Mouse (Mus musculus) cerebellum, adult 18-20 months (tissue): Measurements from ENCODE around the gene Oaf.

Source experiments
- DNase-seq, 2 experiments: peaks; one replicate each; pipeline ENCODE4 v3.0.0; 2021

The Oaf gene

DNA sequence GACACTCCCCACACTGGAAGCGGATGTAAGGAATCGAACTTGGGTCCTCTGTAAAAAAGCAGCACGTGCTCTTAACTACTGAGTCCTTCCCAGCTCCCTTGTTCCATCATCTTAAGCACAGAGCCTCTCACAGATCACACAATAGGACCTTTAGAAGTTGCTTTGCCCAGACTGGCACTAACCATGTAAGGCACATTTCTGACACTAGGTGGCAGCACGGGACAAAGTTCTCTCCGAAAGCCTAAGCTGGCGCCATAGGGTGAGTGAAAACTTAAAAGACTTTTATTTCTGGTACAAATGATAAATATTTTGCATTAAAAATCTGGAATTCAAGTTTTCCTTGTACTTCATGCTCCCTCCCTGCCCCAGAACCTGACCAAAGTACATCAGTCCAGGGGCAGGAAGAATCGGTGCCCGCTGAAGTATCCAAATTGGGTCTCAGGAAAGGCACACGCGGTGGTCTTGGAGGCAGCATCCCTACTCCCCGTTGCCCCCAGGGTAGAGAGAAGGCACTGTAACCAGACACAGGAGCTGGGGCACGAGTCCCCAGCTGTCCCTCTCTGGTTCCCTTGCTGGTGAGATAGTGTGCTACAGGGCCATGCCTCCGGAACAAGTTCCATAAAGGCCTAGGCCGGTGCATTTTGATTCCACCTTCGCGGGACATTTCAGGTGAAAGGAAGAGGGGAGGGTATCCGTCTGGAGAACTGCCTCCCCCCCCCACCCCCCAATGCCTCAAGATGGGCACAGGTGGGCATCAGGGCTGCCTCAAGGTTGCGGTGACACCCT lies 17.9 kb downstream of the Oaf start:
- DNase-seq: peak; percentile 72 to 80

DNA sequence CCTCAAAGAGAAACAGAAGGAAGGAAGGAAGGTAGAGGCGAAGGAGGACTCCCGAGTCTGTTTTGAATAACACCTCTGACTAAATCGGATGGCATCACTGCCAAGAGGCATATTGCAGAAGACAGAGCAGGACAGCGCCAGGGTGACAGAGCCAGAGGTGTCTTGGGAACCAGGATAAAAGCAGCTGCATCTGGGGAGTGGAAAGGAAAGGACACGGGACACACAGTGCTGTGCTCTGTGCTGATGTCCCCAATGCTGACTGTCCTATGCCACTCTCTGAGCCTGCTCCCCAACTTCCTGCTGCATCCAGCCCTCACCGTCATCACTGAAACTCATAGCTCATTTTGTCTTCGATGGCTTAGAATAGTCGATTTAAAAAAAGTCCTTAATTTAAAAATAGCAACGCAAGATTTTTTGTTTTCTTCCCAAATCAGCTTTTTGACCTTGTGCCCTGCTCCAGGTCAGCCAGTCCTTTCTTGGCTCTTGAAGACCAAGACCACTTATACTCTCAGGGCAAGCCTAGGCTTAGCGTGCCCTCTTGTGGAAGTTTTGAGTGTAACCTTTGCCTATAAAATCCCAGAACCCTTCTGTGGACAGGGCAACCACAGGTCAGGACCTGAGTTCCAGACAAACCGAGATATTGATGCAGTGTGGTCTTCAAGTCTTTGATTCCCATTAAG lies 28.8 kb downstream of the Oaf start:
- DNase-seq: peak; percentile 36 to 58

DNA sequence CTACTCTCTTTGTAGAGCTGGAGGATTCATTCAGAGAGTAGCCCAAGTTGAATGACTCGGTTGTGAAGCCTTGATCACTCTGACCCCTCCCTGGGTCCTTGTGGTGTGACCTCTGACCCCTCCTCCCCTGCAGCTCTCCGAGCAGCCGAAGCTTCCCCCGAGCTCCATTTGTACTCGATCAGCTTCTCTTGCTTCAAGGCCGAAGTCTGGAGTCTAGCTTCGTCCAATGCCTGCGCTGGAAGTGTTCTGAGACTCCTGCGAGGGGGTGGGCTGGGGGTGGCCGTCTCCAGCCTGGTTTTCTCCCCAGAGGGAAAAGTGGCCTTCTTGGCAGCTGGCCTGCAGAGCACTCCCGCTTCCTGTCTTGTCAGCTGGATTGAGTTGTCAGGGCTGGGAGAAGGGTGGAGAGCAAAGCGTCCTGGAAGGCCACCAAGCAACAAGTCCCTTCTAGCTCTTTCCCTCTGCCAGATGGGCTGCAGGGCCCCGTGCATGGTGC lies 29.5 kb downstream of the Oaf start, which contains the start of gene Pou2f3:
Pou2f3 (minus strand) TSS at position 180 of the 493 bp plus-strand sequence.
- DNase-seq: peak in 1 of 2 experiments; percentile 14

DNA sequence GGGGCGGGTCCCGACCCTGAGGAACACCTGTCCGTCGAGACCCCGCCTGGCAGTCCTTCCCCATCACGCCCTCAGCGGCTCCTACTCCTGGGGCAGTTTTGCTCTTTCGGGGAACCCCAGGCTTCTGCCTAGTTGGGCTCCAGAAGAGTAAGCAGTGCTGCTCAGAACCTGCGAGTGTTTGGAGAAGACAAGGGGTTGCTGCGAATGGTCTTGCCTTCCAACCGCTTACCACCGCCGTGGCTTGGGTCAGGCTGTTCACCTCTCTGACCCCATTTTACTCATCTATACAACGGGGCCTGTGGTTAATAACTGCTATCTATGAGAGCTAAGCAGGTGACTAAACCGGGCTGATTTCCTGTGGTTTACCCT lies 33.7 kb downstream of the Oaf start:
- DNase-seq: no peak

DNA sequence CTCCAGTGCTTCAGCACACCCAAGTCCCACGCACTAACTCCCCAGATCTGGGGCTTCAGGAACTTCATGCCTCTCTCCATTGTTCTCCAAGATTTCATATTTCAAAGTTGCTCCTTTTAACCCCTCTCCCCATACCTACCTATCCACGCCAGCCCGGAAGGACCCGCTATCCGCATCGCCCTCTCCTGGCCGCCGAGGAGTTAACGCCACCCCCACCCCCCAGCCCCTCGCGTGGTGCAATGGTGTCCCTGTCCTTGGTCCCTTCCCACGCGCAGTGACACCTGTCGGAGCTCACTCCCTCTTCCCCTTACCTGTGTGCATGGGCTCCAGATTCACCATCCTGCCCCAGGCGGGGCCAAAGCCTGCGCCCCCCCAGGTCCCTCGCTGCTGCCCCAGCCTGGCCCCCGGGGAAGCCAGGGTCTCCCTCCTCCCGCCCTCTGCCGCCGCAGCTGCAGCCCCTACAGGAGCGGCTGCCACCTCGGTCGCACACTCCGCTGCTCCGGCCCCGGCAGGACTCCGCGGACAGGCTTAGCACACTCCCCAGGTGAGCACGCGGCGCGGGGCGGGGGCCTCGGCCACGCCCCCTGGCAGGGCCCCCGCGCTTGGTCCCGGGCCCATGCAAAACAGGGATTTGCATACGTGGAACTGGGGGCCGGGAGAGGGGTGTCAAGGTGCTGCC lies 34.2 kb downstream of the Oaf start:
- DNase-seq: no peak

DNA sequence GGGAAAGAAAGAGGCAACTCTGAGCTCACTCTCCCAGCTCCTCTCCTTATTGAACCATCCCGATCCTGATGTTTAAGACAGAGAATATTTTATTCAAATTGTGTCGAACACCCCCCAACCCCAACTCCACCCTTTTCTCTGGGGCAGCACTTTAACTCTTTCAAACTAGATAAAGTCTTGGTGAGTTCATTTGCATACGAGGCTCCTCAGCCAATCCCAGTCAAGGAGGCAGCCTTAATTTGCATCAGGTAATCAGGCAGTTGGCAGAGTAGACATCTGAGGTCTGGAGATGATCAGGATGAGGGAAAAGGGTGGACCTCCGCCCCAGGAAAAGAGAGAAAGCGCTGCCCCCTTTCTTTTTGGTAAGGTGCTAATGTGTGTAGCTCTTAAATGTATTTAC lies 39.5 kb downstream of the Oaf start:
- DNase-seq: no peak

DNA sequence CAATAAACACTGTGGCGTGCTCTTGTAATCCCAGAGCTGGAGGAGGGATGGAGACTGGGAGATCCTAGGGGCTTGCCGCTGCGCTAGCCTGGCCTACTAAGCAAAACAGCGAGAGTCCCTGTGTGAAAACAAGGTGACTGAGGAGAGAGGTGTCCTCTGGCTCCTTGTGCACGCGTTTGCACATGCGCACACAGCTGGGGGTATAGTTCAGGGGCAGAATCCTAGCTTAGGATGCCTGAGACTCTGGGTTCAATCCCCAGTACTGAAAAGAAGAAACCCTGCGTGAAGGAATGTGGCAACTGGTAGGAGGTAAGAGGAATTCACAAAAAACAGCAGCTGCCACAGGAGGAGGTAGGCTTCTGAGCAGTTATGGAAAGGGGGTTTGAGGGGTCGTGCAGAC lies 45.7 kb downstream of the Oaf start:
- DNase-seq: no peak

DNA sequence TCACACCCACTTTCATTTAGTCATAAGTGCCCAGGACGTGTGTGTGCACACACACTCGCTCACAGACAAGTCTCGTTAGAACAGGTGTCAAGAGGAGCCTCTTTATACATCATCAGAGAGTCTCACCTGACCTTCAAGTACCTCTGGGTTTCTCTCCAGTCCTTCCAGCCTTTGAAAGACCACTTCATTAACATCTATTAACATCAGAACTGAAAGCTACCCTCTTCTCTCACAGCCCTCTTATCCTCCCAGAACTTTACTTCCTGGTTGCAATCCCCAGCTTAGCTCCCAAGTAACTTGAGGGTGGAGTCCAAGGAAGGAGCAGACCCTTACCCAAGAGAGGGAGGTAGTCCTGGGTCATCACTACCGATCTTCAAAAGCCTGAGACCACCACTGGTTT lies 48.1 kb downstream of the Oaf start:
- no peak for DNase-seq

DNA sequence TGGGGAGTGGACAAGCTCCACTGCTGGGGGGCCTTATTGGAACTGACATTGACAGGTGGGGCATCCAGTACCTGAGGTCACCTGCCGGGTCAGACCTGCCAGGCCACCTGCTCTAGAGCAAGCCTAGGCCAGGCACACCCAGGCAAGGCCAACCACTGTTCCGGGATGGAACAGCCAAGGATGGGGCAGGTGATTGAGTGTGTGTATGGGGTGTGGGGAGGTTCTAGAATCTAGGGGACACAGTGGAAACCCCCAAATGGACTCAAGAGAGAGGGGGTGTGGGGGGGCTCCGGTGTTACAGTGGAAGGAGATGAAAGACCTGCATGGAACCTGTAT lies 50.7 kb downstream of the Oaf start:
- no peak for DNase-seq

DNA sequence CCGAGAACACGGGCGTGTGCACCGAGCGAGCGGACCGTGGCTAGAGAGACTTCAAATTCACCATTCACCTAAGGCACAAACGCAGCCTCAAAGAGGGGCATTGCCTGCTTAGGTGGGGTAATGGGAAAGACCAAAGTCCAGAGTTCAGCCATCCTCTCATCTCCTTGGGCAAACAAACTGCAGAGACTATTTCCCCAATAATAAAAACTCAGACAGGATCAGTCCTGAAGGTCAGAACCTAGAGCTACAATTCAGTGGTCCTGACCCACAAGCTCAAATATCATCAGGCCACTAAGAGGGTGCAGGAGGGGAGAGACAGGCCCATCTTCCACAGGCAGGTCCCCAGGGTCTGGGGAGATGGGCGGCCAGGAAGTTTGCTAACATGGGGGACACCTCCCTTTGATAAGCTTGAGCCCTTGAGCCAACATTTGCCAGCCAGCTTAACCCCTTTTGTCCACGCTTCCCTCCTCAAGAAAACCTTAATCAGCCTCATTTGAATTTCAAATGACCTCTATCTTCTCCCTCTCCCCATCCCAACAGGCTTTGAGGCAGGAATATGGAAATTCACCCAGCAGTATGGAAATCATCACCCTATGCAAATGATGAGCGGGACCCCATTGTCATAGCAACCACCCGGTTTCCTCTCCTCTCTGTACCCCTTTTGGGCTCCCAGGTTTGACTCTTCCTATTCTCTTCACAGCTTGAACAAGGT lies 51.2 kb downstream of the Oaf start:
- no peak for DNase-seq

DNA sequence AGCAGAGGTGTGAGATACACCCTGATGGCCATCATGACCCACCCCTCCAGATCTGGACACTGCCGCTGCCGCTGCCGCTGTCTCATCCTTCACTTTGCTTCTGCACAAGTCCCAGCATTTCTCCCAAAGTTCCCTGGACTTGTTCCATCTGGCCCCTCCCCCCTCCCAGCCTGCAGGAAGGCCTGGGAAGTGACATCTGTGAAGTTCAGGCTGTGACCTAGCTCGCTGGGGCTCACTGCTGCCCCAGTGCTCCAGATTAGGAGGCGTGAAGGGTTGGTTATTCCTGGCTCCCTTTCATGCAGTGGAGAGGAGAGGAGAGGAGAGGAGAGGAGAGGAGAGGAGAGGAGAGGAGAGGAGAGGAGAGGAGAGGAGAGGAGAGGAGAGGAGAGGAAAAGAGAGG lies 60.1 kb downstream of the Oaf start:
- DNase-seq: no peak

DNA sequence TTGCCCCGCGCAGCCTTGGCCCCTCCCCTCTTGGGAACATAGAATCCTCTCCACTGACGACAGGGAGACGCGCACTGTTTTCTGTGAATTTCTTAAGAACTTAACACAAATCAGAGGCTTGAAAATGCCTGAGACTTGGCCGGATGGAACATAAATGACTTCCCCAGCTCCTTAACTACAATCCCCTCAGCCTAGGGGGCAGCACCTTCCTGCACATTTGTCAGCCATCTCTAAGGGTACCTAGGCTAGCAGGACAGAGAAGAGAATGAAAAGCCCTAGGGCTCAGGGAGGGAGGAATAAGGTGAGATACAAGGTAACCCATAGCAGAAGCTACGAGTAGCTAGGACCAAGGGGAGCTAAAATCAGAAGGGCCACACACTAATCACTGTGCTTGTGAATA lies 61.5 kb downstream of the Oaf start:
- no peak for DNase-seq
